Mouse (Mus musculus) urinary bladder, postnatal 25 days (tissue): ENCODE data around the gene Adcy2.

Experiments used
- DNase-seq: peaks from one replicate; pipeline ENCODE4 v3.0.0; 2022; ENCODE audit warnings: low spot score

Gene Adcy2

GRCm38 (mm10) chr13:68960513-68960912 is 38.8 kb downstream of the Adcy2 start:
- no peak for DNase-seq

- no peak for DNase-seq
Measured at GRCm38 (mm10) chr13:68959406-68959805, 39.9 kb downstream of the Adcy2 start.

GRCm38 (mm10) chr13:68942735-68943134 is 56.6 kb downstream of the Adcy2 start:
- DNase-seq: no peak

- no peak for DNase-seq
Measured at GRCm38 (mm10) chr13:68941429-68941828, 57.9 kb downstream of the Adcy2 start.

- no peak for DNase-seq
Measured at GRCm38 (mm10) chr13:68932283-68932647, 67.1 kb downstream of the Adcy2 start.

- DNase-seq: no peak
Measured at GRCm38 (mm10) chr13:68931602-68932282, 67.6 kb downstream of the Adcy2 start.

- DNase-seq: no peak
Measured at GRCm38 (mm10) chr13:68928469-68928868, 70.9 kb downstream of the Adcy2 start.

GRCm38 (mm10) chr13:68913666-68914288 is 85.6 kb downstream of the Adcy2 start:
- DNase-seq: no peak

GRCm38 (mm10) chr13:68906667-68907066 is 92.7 kb downstream of the Adcy2 start:
- DNase-seq: no peak

GRCm38 (mm10) chr13:68902708-68903107 is 96.6 kb downstream of the Adcy2 start:
- no peak for DNase-seq

- DNase-seq: no peak
Measured at GRCm38 (mm10) chr13:68889929-68890593, 109.3 kb downstream of the Adcy2 start.

GRCm38 (mm10) chr13:68868776-68869175 is 130.6 kb downstream of the Adcy2 start:
- DNase-seq: no peak

GRCm38 (mm10) chr13:68867940-68868655 is 131.2 kb downstream of the Adcy2 start:
- no peak for DNase-seq

GRCm38 (mm10) chr13:68860036-68860435 is 139.3 kb downstream of the Adcy2 start:
- no peak for DNase-seq

- no peak for DNase-seq
Measured at GRCm38 (mm10) chr13:68848265-68848664, 151.1 kb downstream of the Adcy2 start.

GRCm38 (mm10) chr13:68839517-68839916 is 159.8 kb downstream of the Adcy2 start:
- DNase-seq: no peak

- no peak for DNase-seq
Measured at GRCm38 (mm10) chr13:68836183-68836582, 163.2 kb downstream of the Adcy2 start.

- no peak for DNase-seq
Measured at GRCm38 (mm10) chr13:68835424-68836045, 163.8 kb downstream of the Adcy2 start.

GRCm38 (mm10) chr13:68832141-68832540 is 167.2 kb downstream of the Adcy2 start:
- no peak for DNase-seq

GRCm38 (mm10) chr13:68830030-68830759 is 169.1 kb downstream of the Adcy2 start:
- DNase-seq: no peak

GRCm38 (mm10) chr13:68828441-68828840 is 170.9 kb downstream of the Adcy2 start:
- no peak for DNase-seq

GRCm38 (mm10) chr13:68826461-68826860 is 172.9 kb downstream of the Adcy2 start:
- no peak for DNase-seq
